Mouse (Mus musculus) hindbrain, postnatal 0 days (tissue): ENCODE results near the gene Camkmt. TPM values are rescaled to one million over a fixed set of nuclear protein-coding genes. Genes with fewer than 3 reads are reported as not detected.
A peak's percentile ranks its signal among the peaks of the same experiment; 100 is the strongest.

ENCODE experiments used
- ATAC-seq: fragments of 200-750 bp; cut with Nextera tagmentation; 2 replicates; pipeline ENCODE4 v1.8.0; 2017; ENCODE audit warnings: mild to moderate bottlenecking, moderate TSS enrichment, moderate library complexity
- DNase-seq: peaks from one replicate; pipeline ENCODE4 v3.0.0-alpha.2; 2015; ENCODE audit warnings: low spot score
- H3K27ac ChIP-seq: fragments of 300-500 bp; sonication (generic); 2 replicates; pipeline ENCODE4 v1.5.1; 2014; ENCODE audit warnings: mild to moderate bottlenecking
- H3K27me3 ChIP-seq: fragments of 300-500 bp; sonication (generic); 2 replicates; pipeline ENCODE4 v1.6.1; 2014; ENCODE audit warnings: low read length, mixed read lengths; ENCODE audit not compliant: insufficient read depth
- H3K36me3 ChIP-seq: fragments of 300-500 bp; sonication (generic); 2 replicates; pipeline ENCODE4 v1.6.1; 2014; ENCODE audit warnings: low read length, mixed read lengths; ENCODE audit not compliant: insufficient read depth
- H3K4me1 ChIP-seq: fragments of 300-500 bp; sonication (generic); 2 replicates; pipeline ENCODE4 v1.6.1; 2014; ENCODE audit warnings: antibody characterized with exemption, low read length, mixed read lengths; ENCODE audit not compliant: insufficient read depth
- H3K4me2 ChIP-seq: fragments of 300-500 bp; sonication (generic); 2 replicates; pipeline ENCODE4 v1.6.1; 2014; ENCODE audit warnings: low read depth, mild to moderate bottlenecking, low read length, moderate library complexity, mixed read lengths
- H3K4me3 ChIP-seq: fragments of 300-500 bp; sonication (generic); 2 replicates; pipeline ENCODE4 v1.5.1; 2014; ENCODE audit warnings: low read length
- H3K9ac ChIP-seq: fragments of 300-500 bp; sonication (generic); replicated peaks from 2 replicates; pipeline ENCODE4 v1.6.1; 2014; ENCODE audit warnings: mild to moderate bottlenecking, low read length, moderate library complexity, mixed read lengths
- H3K9me3 ChIP-seq: fragments of 300-500 bp; sonication (generic); 2 replicates; pipeline ENCODE4 v1.6.1; 2016; ENCODE audit warnings: low read length, mixed read lengths
- CTCF ChIP-seq: IDR thresholded peaks from 2 replicates; pipeline ENCODE4 v1.5.1; 2016; ENCODE audit warnings: antibody characterized with exemption, control low read depth, low read depth
- WGBS: fragments of 180-500 bp; shearing (Covaris S2); extraction: QIAGEN DNeasy Blood & Tissue Kit; methylation state at CpG from one replicate; pipeline ENCODE4 v1.1.7; 2014; 5-methylcytosine and 5-hydroxymethylcytosine counted together
- polyA plus RNA-seq: library from polyadenylated mRNA; unstranded; fragments of >200 nt; fragmentation: Nextera tagmentation; extraction: Ambion mirVana; gene quantifications from 2 replicates; pipeline ENCODE4 v1.2.1, GENCODE M21; 2015
- total RNA-seq: library from RNA; depleted of rRNA; stranded (reverse); fragments of >200 nt; gene quantifications from 2 replicates; pipeline ENCODE4 v1.2.3, GENCODE M21; 2014

The Camkmt gene
- total and polyA plus RNA-seq, 2 experiments from 2014 or later = 8.4 to 15.9 TPM

DNA sequence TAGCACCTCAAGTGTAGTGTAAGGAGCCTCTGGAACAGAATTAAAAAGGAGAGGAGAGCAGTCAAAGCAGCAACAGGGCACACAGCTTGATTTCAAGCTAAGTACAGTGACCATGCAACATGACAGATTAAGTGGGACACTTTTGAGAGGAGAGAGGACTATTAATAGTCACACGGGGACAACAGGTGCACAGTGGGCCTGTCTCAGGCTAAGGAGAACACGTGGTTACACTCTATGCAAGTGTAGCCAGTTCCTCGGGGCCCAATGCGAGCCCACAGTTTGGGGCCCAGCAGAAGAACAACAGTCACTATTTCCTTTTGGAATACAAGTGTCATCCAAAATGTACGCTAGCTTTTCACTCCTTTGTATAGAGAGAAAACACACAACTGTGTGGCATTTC is 2.8 kb upstream of the Camkmt start:
- no peaks in the 10 kb centered on the region for H3K36me3 ChIP-seq
- WGBS = 89% methylated on average over 5 of the region's 5 CpGs
- H3K27me3 ChIP-seq = no peaks in the 10 kb centered on the region
- no peak for TF ChIP-seq CTCF
- ATAC-seq (no peak), DNase-seq (no peak)
- no peaks in the 10 kb centered on the region for H3K4me1 ChIP-seq
- H3K4me3 ChIP-seq = no peak overlapping the region
- no peak overlapping the region for H3K4me2 ChIP-seq
- H3K9ac ChIP-seq = no peak overlapping the region
- no peaks in the 10 kb centered on the region for H3K9me3 ChIP-seq
- H3K27ac ChIP-seq = no peak overlapping the region

DNA sequence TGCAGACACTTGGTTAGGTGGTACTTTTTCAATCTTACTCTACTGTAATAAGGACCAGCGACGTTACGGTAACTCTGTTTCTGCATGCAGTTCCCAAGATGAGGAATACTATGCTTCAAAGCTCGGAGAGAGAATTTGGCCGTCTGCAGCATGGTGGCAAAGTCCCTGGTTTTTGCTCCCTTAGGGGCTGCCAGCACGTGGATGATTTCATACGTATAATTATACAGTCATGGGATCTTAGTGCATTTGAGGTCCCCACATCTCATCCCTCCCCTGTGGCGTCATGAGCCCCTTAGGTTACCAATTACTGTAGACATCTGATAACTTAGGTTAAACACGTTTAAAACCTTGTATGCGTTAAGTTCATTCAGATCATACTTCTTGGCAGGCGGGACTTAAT is 2.0 kb upstream of the Camkmt start:
- no peaks in the 10 kb centered on the region for H3K27me3 ChIP-seq
- 84% methylated on average over 11 of the region's 11 CpGs for WGBS
- H3K4me2 ChIP-seq = peak overlapping the region; percentile 68; the same call in 1 of the 2 replicates
- H3K27ac ChIP-seq = no peak overlapping the region
- H3K9me3 ChIP-seq = no peaks in the 10 kb centered on the region
- no peak overlapping the region for H3K4me3 ChIP-seq
- no peak for ATAC-seq
- no peak for TF ChIP-seq CTCF
- no peaks in the 10 kb centered on the region for H3K36me3 ChIP-seq
- no peaks in the 10 kb centered on the region for H3K4me1 ChIP-seq
- no peak for DNase-seq
- H3K9ac ChIP-seq = no peak overlapping the region

DNA sequence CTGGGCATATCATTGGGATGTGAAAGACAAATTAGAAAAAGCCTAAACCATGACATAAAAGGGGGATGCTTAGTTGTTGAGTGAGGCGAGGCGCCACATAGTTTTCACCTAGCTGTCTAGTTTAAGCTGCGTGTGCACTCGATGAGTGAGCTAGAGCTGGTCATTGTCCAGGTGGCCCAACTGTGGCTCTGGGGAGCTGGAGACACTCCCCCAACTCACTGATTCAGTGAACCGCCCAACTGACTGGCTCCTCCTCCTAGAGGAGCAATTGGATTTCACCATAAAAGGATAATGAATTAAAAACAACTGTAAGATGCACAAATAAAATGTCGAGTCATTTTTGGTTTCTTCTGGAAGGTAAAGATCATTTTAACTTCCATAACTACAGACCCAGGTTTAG is 1.3 kb upstream of the Camkmt start:
- H3K27me3 ChIP-seq = no peaks in the 10 kb centered on the region
- peak overlapping the region; percentile 90 for H3K9ac ChIP-seq
- no peak for ATAC-seq
- no peak for TF ChIP-seq CTCF
- H3K9me3 ChIP-seq = no peaks in the 10 kb centered on the region
- H3K4me1 ChIP-seq = no peaks in the 10 kb centered on the region
- WGBS = 50% methylated on average over 6 of the region's 6 CpGs
- H3K4me3 ChIP-seq = peak overlapping the region; percentile 85
- no peaks in the 10 kb centered on the region for H3K36me3 ChIP-seq
- H3K27ac ChIP-seq = peak overlapping the region; percentile 95
- peak; percentile 14 for DNase-seq
- peak overlapping the region; percentile 68 for H3K4me2 ChIP-seq

DNA sequence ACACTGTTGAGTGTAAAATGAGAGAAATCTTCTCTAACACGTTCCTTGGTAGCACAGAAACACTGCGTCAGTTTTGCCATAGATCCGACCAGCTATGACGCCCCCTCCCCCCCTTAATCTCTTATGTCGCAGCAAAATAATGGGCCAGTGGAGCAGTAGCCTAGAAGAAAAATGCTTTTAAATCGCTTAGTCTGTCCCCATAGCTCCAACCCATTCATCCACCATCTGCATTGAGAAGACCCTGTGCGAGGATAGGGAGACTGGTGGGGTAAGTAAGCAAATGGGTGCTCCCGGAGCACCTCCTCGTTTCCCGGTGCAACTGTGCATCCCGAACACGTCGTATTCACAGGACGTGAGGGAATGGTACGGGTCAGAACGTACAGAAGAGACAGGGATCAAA is 731 bp upstream of the Camkmt start:
- Histone ChIP-seq H3K4me2 (peak overlapping the region; percentile 68), H3K4me3 (peak overlapping the region; percentile 85), H3K9ac (peak overlapping the region; percentile 90), H3K36me3 (no peaks in the 10 kb centered on the region), H3K4me1 (no peaks in the 10 kb centered on the region), H3K27me3 (no peaks in the 10 kb centered on the region), H3K9me3 (no peaks in the 10 kb centered on the region), H3K27ac (peak overlapping the region; percentile 95)
- DNase-seq (peak; percentile 46), ATAC-seq (peak; percentile 28)
- no peak for TF ChIP-seq CTCF
- WGBS = under 1% methylated on average over 16 of the region's 16 CpGs

DNA sequence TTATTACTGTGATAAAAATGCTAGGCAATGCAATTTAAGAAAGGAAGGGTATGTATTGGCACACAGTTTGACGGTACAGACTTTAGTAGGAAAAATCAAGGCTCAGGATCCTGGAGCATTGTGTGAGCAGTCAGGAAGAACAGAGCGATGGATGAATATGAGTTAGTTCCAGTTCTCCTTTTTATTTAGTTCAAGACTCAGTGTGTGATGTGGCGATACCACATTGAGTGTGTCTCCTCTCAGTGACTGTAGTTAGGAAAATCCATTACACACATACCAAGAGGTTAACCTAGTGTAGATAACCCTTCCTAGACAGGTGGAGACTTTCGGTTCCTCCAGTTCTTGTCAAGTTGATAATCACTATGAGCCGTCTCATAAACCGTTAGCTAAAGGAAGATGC is 1.4 kb downstream of the Camkmt start:
- no peak for TF ChIP-seq CTCF
- H3K36me3 ChIP-seq = no peaks in the 10 kb centered on the region
- no peak overlapping the region for H3K27ac ChIP-seq
- DNase-seq = no peak
- no peaks in the 10 kb centered on the region for H3K4me1 ChIP-seq
- H3K4me3 ChIP-seq = no peak overlapping the region
- peak overlapping the region; percentile 68; the same call in 1 of the 2 replicates for H3K4me2 ChIP-seq
- no peak for ATAC-seq
- H3K9ac ChIP-seq = no peak overlapping the region
- H3K27me3 ChIP-seq = no peaks in the 10 kb centered on the region
- 93% methylated on average over 6 of the region's 6 CpGs for WGBS
- H3K9me3 ChIP-seq = no peaks in the 10 kb centered on the region

DNA sequence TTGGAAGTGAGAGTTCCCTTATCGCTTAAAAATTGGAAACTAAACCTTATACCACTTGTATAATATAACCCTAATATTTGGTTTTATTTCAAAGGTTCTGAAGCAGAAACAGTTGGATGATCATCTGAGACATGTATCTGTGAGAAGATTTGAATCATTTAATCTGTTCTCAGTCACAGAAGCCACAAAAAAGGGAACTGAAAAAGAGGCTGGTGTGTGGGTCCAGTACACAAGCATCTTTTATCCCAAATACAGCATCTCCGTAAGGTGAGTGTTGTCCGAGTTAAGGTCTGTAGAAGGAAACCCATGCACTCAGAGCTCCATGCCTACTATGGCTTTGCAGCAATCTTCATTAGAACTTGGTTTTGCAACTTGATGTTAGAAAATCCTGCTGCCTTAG is 6.0 kb downstream of the Camkmt start:
- H3K4me2 ChIP-seq = no peak overlapping the region
- WGBS = 97% methylated on average over 3 of the region's 3 CpGs
- DNase-seq (no peak), ATAC-seq (no peak)
- no peak overlapping the region for H3K27ac ChIP-seq
- peaks cover 4% of the 10 kb centered on the region; the same call in 1 of the 2 replicates for H3K36me3 ChIP-seq
- TF ChIP-seq CTCF = no peak
- H3K9me3 ChIP-seq = 0 out of 2 replicates have a peak, but pooled peaks cover 3% of the 10 kb centered on the region
- H3K27me3 ChIP-seq = no peaks in the 10 kb centered on the region
- no peak overlapping the region for H3K9ac ChIP-seq
- H3K4me3 ChIP-seq = no peak overlapping the region
- no peaks in the 10 kb centered on the region for H3K4me1 ChIP-seq

DNA sequence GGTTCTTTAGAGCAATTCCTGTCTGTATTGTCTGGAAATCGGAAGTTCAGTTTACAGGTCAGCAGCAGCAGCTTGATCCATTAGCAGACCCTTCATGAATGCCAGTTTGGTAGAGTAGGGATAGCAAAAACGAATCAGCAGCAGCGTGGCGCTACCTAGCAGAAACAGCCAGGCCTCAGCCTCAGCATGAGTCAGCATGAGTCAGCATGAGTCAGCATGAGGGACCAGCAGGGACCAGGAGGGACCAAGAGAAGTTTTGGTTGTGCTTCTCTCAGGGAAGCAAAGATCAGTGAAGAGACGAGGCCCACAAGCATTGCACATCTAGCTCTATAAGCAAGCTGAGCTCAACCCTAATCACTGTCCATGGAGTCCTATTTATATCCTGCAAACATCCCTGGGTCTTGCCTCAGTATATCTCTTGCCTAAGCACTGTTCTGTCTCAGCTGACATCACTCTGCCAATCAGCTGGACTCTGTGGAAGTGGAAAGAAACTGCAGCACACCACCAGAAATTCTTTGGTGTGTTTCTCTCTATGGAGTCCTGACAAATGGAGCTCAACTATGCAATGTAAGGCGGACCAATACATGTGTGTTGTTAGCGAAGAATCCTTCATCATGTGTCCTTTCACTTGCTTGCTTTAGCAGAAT is 8.4 kb downstream of the Camkmt start:
- DNase-seq (no peak), ATAC-seq (no peak)
- no peak overlapping the region for H3K9ac ChIP-seq
- 96% methylated on average over 7 of the region's 7 CpGs for WGBS
- H3K4me1 ChIP-seq = no peaks in the 10 kb centered on the region
- H3K27me3 ChIP-seq = no peaks in the 10 kb centered on the region
- peaks cover 4% of the 10 kb centered on the region; the same call in 1 of the 2 replicates for H3K36me3 ChIP-seq
- no peak for TF ChIP-seq CTCF
- no peak overlapping the region for H3K4me3 ChIP-seq
- H3K27ac ChIP-seq = no peak overlapping the region
- 0 out of 2 replicates have a peak, but pooled peaks cover 3% of the 10 kb centered on the region for H3K9me3 ChIP-seq
- H3K4me2 ChIP-seq = no peak overlapping the region
